Mouse (Mus musculus): ENCODE results near the gene Lsm3.
A peak's percentile ranks its signal among the peaks of the same experiment; 100 is the strongest.
"Not testable (repeated sequence)": the region's sequence is repeated elsewhere in the genome, so short reads cannot be mapped to it uniquely, and the experiment has no call there.

Lsm3 gene

DNA sequence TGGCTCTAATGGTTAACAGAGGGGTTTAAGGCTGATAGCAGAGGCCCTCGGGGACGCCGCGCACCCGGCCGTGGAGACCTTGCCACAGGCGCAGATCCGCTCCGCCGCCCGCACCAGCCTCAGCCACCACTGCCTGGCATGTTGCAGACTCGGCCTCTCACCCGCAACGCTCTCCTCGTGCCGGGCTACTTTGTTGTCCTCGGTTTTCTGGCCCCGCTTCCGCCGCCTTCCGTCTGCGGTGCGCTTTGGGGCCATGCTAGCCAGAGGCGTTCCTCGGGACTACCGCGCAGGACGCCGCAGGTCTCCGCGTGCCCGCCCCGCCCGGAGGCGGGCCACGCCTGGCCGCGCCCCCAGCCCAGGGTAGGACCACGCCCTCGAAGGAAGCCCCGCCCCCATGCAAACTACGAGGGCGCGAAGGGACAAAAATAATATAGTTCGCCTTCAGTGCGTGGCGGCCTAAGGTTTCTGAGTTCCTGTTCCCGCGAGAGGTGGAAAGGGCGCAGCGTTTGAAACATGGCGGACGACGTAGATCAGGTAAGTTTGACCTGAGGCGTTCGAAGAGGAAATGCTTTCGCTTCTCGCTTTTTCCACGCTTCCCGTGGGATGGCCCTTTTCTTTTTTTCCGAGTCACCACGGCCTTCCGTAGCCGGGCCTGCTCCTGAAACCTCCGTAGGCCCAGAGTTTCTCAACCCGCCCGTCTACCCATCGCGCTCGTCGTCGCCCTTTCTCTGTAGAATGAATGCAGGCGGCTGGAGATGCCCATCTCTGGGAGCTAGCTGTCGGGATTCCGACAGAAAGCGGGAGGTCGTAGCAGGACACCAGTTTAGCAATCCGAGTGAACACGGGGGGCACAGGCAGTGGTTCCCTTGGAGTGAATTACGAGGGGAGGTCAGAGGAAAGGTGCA lies at the start of gene Lsm3, which contains the start of gene Xpc:
TSS of gene Lsm3 (plus strand) at position 384 of the 905 bp plus-strand sequence.
TSS of gene Xpc (minus strand) at position 344 of the 905 bp plus-strand sequence.
- peak; percentile 98 for DNase-seq (ENCODE audit: low read depth, low spot score)

DNA sequence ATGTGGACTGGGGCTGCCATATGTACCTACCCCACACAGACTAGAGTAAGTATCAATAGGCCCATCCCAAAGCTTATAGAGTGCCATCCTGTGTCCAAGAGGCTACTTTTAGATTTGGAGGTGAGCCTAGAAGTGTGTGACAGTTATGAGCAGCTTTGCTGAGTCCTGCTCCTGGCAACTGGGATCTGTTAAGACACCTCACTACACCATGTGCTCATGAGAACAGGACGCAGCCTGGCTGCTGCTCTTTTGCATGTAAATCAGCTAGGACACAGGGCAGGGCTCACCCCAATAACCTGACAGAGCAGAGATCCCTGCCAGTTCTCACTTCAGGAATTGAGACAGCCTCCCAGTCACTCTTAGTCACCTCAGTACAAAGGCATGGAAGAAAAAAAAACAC lies 48.6 kb upstream of the Lsm3 start:
- DNase-seq (ENCODE audit: low read depth, low spot score) = no peak

DNA sequence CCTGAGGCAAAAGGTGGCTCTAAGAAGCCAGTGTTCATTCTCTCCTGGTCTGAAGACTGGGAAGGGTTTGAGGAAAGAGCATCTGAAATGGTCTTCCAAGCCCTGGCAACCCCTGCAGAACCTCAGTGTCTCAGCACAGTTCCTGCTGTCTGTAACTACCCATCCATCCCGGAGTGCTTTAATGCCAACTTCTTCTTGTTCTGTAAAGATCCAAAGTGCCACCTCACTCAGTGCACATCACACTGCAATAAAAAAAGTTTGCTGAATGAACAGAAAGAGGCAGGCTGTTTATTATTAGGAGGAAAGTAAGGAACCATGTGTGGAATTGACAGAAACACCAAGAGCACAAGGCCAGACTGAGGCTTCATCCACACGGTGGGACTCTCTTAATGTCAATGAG lies 45.0 kb upstream of the Lsm3 start:
- DNase-seq (ENCODE audit: low read depth, low spot score) = no peak

DNA sequence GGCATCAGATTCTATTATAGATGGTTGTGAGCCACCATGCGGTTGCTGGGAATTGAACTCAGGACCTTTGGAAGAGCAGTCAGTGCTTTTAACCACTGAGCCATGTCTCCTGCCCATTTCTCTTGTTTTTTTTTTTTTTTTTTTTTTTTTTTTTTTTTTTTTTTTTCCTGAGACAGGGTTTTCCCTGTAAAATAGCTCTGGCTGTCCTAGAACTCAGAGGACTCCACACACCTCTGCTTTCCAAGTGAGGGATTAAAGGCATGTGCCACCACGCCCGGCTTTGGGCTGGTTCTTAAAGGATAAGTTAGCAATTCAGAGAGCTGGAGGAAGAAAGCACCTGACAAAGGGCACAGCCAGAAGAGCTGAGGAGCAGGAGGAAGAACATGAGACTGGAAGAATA lies 44.3 kb upstream of the Lsm3 start:
- DNase-seq (ENCODE audit: low read depth, low spot score) = not testable (repeated sequence)

DNA sequence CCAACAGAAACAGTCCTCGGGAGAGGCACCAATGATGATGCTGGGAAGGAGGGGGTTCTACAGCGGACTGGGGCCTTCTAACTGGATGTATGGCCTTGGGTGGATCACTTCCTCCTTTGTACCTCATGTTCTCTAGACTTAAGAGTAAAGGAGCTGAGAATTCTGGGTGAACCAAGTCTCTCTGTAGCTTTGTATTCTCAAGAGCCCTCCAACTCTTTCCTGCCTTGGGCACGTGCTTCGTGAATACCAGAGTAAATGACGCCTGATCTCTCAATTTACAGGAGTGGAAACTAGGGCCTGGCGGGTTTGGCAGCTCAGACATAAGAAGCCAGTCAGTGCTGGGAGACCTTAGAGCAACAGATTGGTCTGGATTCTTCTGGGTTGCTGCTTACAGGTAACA lies 43.4 kb upstream of the Lsm3 start:
- peak; percentile 34 for DNase-seq (ENCODE audit: low read depth, low spot score)

DNA sequence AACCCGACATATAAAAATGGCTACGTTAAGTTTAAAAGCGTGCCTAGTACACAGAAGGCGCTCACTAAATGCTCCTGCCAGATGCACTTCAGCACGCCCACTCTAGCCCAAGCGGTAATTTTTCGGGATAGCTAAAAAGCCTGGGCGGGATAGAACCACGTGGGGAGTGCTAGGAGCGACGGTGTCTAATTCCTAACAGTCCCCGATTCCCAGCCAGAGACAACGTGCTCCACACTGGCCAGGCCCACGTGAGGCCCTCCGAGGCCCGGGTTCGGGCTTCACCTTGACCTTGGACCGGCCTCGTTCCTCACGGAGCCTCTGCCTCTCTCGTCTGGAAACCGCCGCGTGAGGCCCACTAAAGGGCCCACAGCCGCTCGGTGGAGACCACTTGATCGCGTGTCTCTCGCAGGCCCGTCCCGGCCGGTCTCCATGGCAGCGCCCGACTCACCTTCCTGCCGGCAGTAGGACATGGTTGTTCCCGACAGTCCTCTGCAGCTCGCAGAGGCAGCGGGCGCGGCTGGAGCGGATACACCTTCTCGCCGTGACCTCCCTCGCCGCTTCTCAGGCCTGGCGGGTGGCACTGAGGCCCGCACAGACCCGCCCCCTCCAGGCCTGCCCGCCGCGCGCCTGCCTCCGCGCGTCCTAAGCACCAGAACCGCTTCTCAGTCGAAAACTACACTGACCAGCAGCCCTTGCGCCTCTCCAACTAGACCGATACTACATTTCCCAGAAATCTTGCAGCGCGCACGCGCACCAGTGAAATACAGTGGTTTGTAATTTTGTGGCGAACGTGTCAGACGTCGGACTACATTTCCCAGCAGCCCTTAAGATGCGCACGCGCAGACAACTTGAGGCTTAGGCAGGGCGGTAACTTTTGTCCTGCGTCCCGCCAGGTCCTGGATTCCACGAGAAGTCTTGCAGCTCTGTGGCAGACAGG lies 42.6 kb upstream of the Lsm3 start, which contains the start of the genes Chchd4 and Tmem43:
TSS of gene Chchd4 (minus strand) at position 679 of the 937 bp plus-strand sequence.
TSS of gene Tmem43 (plus strand) at position 836 of the 937 bp plus-strand sequence.
- DNase-seq (ENCODE audit: low read depth, low spot score) = peak; percentile 98

DNA sequence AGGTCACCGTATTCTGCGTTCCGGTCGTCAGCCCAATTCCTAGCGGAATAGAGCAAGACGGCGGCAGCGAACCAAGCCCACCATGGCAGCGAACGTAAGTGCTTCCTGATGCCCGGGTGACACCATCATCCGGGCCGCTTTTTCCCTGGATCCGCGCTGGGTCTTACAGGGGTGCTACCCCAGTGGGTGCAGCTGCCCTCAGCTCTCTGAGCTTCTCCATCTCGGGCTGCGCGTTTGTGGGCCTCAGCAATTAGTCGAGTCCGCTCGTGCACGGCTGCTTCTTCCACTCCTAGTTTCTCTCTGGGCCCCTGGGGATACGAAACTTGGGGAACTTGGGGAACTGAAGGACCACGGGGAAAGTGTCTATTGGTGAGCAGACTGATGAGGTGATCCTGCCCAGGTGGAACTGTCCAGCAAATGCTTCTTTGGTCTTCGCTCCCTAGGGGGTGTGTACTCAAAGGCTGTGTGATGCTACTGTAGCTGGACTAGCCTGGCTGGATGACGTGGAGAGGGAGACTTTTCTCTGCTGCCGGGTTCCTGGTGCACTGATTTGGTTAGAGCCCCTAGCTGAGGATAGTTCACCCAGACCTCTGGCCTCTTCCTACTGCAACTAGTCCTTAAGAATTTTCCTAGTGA lies 41.8 kb upstream of the Lsm3 start:
- no peak for DNase-seq (ENCODE audit: low read depth, low spot score)

DNA sequence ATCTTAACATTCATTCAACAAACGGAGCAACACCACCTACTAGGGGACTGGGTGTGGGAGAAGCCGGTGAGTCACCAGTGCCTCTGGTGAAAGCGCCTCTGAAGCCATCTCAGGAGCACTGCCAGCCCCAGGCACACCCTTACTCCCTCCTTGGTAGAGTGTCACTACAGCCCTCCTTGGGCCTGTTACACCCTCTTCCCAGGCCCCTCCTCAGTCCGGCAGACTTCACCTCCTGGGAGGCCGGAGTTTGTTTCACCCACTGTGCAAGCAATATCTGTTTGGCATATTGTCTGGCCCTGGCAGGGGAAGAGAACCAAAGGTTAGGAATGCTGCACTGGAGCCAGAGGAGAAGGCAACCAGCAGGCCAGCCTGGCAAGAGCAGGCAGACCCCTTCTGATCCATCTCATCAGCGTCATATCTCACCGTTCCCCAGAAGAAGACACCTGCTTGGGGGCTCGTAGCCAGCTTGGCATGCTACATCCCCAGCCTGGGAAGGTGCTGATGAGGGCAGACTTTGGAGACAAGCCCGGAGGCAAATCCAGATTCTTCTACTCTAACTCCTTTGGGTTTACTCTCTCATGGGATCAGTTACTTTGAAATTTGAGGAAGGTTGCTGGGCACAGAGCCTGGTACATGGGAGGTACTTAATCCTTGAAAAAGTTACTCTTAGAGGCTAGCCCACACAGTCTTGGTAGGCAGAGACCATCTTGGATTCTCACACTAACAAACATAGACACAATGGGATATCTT lies 41.1 kb upstream of the Lsm3 start:
- DNase-seq (ENCODE audit: low read depth, low spot score) = peak; percentile 11

DNA sequence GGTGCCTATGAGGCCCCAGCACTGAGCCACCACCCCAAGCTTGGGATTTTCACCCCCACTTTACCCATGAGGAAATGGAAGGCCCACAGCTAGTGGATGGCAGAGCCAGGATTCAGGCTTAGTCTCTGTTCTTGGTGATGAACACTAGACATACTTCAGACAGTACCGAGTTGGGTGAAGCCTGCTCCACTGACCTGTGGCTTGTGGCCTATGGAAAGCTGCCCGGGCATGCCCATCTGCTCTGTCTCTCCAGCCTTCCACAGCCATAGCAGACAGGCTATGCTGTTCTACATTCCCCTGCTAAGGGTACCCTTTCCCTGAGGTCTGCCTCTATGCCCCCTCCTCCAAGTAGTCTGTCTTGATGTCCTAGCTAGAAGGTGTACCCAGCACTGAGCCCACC lies 39.2 kb upstream of the Lsm3 start:
- DNase-seq (ENCODE audit: low read depth, low spot score) = no peak

DNA sequence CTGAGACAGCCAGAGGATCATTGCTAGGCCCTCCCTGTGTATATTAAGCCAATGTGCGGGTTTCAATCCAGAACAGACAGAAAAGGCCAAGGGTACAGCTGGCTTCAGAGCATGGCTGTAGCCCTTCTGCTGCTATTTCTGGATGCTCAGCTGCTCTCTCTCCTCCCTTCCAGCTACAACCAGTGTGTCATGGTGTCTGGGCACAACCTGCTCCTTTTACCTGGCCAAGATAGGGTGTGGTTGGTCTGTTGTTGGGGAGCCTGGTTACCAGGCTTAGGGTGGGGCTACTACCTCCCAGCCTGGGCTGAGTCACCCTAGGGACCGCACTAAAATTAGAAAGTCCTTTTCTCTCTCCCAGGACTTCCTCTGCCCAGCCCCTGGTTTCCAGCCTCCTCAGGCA lies 32.4 kb upstream of the Lsm3 start:
- no peak for DNase-seq (ENCODE audit: low read depth, low spot score)

DNA sequence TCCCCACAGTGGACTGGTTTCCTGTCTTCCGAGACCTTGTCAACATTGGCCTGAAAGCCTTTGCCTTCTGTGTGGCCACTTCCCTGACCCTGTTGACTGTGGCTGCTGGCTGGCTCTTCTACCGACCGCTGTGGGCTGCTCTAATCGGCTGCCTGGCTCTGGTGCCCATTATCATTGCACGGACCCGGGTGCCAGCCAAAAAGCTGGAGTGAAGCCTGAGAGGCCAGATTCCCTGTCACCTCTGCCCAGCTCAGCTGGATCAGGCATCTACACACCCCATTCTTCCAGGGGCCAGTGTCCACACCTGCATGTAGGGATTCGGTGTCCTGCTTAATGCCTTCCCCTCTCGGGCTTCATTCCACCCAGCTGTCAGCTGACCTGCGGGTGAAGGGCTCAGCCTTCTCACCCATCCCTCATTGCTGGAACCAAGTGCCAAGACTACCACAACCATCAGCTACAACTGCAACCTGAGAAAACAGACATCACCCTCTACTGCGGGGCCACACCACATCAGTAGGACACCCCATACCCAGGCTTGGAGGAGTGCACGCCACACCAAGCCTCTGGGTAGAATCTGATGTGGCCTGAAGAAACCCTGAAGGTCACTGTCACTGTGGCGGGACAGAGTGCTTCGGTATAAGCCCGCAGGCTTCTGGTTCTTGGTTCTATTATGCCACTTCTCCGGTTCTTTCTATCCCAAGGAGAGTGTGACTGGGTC lies 28.8 kb upstream of the Lsm3 start:
- no peak for DNase-seq (ENCODE audit: low read depth, low spot score)

DNA sequence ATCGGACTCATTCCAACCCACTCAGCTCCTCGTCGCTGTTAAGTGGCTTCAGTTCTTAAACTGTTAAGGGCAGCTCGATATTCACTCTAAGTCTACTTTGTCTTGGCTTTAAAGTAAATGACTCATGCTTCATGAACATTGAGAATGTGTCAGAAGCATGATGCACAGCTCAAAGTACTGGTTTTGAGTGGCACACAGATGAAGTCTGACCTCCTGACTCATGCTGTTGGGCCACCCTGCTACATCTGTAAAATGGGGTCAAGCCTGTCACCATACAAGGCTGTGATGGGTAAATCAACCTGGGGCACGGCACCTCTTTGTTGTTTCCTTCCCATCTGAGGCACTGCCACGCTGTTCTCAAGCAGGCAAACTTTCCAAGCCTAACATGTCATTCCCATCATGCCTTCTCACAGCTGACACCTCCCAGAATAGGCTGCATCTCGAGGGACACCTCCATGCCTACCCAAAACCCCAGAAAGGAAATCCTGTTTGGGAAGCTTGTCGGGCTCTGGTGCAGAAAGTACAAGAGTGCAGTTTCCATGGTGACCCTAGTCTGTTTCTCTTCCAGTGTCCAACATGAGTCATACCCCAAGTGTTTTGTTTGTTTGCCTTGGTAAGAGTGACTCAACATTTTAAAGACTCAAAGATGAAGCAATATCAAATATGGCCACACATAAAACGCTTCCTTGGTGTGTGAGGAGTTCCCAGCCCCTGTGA lies 27.1 kb upstream of the Lsm3 start:
- DNase-seq (ENCODE audit: low read depth, low spot score) = peak; percentile 12

DNA sequence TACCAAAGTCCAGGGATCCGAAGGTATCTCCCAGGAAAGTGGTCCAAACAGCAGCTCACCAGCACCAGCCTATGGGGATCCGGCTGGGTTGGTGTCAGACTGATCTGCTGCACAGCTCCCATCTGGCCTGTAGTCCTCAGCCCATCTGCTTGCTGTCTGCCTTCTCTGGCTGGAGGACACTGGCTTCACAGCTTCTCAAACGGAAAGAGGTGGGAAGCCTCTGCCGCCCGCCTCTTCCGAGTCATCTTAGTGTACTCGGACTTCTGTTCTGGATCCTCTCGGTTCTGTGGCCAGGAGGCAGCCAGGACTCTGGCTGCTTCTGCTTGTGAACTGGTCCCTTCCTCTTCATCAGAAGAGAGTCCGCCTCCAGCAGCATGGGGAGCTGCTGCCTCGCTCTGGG lies 25.9 kb upstream of the Lsm3 start:
- DNase-seq (ENCODE audit: low read depth, low spot score) = no peak

DNA sequence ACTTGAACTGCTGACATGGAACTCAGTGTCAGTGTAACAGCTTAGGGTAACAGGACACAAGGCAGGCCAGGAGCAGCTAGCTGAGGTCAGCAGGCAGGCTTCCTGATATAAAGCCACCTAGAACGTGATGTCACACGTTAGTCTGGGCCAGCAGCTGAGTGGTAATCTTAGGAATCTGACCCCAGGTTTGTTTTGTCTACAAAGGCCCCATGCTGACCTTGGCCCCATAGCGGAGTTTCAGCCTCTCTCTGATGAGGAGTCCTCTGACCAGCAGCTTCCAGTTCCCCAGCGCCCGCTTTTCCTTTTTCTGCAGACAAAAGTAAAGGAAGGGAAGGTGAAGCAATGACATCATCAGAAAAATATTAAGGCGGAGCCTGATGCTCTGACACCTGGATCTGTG lies 24.7 kb upstream of the Lsm3 start:
- DNase-seq (ENCODE audit: low read depth, low spot score) = no peak

DNA sequence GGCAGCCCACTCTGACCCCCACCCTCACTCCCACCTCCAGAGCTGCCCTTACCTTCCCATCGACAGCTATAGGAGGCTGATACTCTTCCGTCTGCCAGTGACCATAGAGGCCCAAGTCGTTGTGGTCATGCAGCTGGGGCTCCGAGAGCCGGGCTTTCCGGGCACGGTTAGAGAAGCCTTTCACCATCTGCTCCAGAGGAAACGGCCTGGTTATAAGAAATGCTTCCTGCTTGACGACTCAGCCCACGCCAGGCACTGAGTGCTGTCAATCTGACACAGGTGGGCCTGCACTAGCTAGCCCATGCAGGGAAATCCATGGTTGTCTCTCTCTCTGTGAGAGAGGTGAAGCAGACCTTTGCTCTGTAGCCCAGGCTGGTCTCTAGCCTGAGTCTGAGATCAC lies 22.7 kb upstream of the Lsm3 start:
- no peak for DNase-seq (ENCODE audit: low read depth, low spot score)

DNA sequence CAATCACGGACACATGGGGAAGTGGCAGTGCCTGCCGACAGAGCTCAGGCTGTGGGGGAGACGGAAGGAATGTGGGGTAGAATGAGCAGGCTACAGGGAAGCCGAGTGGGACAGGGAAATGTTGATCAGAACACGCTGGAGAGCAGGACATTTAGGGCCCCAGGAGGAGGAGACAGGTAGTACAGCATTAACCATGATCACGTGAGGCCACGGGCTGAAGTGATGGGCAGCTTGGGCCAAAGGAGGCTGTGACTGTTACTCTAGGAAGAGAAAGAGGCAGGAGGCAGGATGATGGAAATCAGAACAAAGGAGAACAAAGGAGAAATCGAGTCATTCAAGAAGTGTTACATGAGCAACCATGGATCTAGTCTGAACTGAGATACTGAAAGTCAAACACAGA lies 21.2 kb upstream of the Lsm3 start:
- DNase-seq (ENCODE audit: low read depth, low spot score) = no peak

DNA sequence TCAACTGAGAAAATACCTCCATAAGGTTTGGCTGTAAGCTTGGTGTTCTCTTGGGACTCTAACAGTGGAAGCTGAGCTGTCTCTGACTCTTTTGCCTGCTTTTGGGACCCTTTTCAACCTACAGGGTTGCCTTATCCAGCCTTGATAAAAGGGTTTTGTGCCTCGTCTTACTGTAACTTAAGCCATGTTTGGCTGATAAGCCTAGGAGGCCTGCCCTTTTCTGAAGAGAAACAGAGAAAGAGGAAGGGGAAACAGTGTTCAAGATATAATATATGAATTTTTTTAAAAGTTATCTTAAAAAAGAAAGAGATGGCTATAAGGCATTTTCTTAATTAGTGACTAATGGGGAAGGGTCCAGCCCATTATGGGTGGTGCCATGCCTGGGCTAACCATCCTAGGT lies 12.4 kb upstream of the Lsm3 start:
- DNase-seq (ENCODE audit: low read depth, low spot score) = no peak

DNA sequence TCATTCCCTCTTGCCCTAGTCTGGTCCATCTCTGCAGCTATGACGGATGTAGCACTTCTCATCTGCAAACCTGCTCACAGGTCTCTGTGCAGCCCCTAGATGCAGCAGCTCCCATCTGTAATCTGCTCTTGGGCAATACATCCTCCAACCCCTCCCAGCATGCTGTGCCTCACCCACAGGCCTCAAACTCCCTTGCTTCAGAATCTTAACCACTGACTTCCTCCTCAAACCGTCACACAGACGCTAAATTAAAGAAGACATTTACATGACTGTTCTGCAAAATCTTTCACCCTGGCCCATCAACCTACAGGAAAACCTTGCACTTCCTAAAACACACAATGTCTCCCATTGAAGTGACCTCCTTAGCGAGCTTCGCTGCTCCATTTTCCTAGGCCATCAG lies 9.7 kb upstream of the Lsm3 start:
- peak; percentile 58 for DNase-seq (ENCODE audit: low read depth, low spot score)

DNA sequence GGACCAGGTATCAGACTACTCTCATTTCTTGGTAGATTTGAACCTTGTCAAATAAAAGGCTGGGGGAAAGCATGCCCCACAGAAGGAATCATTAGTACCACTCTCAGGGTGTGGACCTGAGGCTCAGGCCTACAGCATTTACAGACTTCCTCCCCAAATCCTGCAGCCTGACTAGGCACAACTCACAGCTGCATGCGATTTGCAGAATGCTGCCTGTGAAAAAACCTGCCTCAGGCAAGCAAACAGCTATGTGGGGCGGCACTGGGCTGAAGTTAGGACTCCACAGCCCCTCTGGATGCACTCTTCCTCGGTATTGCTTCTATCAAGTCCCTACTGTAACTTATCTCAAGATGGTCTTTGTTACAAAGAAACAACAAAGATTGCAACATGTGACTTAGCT lies 7.7 kb upstream of the Lsm3 start:
- DNase-seq (ENCODE audit: low read depth, low spot score) = no peak

DNA sequence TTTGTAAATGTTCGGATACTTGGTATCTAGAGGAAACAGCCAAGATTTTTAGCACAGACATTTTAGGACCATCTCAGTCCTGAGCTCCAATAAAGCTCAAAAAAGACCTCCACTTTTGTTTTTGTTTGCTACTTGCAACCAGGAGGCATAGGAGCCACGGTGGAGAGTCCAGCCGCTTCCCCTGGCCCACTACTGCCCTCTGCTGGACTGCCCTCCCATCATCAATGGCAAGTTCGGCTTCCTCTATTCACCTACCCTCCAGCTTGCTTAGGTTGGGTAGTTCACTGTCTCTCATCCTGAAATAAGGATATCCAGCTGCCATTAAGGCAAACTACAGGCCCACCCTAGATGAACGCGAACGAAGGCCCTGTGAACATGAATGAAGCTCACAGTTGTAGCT lies 6.4 kb upstream of the Lsm3 start:
- DNase-seq (ENCODE audit: low read depth, low spot score) = peak; percentile 85

Data from CD4-positive, CD25-positive, alpha-beta regulatory T cell, adult 2 months (primary cell).